Mouse (Mus musculus) heart, postnatal 4 days (tissue): ENCODE measurements around the gene Rnase10. TPM values are rescaled to one million over a fixed set of nuclear protein-coding genes. Genes with fewer than 3 reads are reported as not detected.
"Not testable (repeated sequence)": the region's sequence is repeated elsewhere in the genome, so short reads cannot be mapped to it uniquely, and the experiment has no call there.

ENCODE experiments used
- DNase-seq: peaks from one replicate; pipeline ENCODE4 v3.0.0; 2021
- total RNA-seq, 2 experiments: library from RNA; stranded (reverse); gene quantifications; 2 replicates each; pipeline ENCODE4 v1.2.3; 2021

Rnase10 gene
- total RNA-seq = under 1 TPM in 1 of 2 experiments, not detected in 1; 0.17 TPM

GRCm38 (mm10) chr14:51007152-51007801, at the start of gene Rnase10:
Rnase10 (plus strand) TSS chr14:51007751.
- no peak for DNase-seq

DNA sequence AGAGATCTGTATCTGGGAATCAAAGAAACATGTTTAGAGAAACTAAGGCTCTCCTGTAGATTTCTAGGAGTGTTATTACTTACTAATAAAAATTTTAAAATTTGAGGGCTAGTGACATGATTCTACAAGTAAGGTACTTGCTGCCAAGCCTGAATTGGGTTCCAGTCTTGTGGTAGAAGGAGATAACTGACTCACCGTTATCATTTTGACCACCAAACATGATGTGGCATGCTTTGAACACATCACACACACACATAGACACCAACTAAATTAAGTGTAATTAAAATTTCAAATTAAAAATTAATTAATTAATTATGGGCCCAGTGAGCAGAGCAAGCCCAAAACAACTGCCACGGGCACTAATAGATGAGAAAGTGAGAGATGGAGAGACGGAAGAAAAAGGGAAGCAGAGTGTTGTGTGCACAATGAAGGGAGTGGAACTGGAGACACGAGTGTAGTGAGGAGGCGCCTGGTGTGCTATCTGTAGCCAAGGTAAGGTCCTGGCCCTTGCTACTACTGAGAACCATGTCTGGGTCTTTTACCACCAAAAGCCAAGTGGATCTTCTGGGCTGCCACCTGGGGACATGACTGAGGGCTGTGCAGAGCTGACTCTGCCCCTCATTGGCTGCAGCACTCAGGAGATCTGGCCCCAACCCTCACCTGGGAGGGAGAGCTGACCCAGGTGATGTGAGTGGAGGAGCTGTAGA, 49.1 kb upstream of the Rnase10 start:
- DNase-seq = not testable (repeated sequence)

- DNase-seq = no peak
These were observed 39.2 kb upstream of the Rnase10 start for GRCm38 (mm10) chr14:50968216-50968980.

GRCm38 (mm10) chr14:50969041-50969440, 38.5 kb upstream of the Rnase10 start:
- DNase-seq = no peak

DNA sequence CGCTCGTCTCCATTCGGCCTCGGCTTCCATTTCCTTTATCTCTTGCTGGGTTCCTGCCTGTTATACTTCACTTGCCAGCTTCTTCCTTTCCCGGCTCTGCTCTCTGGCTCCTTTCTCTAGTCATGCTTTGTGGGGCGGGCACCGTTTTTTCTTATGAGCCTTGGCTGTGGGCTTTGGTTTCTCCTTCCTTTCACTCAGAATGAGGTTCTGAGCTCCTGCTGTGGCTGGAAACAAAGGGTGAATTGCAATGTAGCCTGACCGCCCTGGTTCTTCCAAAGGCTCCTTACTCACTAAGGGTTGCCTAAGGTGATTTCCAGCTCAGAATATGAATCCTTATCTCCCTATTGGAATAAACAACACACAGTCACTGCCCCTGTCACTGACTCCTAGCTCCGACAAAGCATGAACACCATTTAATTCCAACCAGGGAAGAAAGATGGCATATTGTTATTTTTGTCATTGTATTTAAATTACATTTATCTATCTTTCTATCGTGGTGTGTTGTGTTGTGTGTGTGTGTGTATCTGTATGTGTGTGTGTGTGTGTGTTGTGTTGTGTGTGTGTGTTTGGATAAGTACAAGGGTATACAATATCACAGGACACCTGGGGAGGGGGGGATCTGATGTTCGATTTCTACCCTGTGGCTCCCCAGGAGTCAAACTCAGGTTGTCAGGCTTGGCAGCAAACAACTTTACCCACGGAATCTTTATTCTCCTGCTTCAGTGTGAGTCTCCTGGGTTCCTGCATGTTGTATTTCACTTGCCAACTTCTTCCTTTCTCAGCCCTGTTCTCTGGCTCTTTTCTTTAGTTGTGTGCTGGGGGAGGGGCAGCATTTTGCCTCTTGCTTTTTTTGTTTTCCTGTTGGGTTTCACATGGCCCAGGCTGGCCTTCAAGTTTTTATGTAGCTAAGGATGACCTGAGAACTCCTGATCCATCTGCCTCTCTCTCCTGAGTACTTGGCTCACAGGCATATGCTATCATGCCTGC, 37.7 kb upstream of the Rnase10 start:
- peak; percentile 11 for DNase-seq

GRCm38 (mm10) chr14:50970822-50971221, 36.7 kb upstream of the Rnase10 start:
- no peak for DNase-seq

GRCm38 (mm10) chr14:50973054-50973453, 34.5 kb upstream of the Rnase10 start:
- DNase-seq = not testable (repeated sequence)

- no peak for DNase-seq
These were observed 33.9 kb upstream of the Rnase10 start for GRCm38 (mm10) chr14:50973700-50974099.

GRCm38 (mm10) chr14:50975001-50975400, 32.5 kb upstream of the Rnase10 start:
- no peak for DNase-seq

- peak; percentile 20 for DNase-seq
These were observed 30.9 kb upstream of the Rnase10 start for GRCm38 (mm10) chr14:50976674-50977073.

DNA sequence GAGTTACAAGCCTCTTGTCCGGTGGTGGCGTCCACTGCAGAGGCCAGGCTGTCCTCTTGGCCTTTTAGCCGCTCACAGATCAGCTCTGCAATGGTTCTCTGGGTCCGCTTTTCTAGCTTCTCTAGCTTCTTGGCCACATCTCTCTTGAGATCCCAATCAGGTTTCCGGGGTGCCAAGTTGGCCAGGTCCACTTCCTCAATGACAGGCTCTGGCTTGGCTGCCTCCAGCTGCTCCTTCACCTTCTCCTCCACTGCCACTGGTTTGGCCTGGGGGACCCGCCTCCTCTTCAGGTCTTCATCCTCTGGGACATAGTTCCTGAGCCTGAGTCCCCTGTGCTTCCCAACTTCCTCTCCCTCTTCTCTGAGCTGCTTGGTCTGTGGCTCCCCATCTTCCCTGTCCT, 29.1 kb upstream of the Rnase10 start:
- DNase-seq = not testable (repeated sequence)

- no peak for DNase-seq
These were observed 27.9 kb upstream of the Rnase10 start for GRCm38 (mm10) chr14:50979631-50980030.

DNA sequence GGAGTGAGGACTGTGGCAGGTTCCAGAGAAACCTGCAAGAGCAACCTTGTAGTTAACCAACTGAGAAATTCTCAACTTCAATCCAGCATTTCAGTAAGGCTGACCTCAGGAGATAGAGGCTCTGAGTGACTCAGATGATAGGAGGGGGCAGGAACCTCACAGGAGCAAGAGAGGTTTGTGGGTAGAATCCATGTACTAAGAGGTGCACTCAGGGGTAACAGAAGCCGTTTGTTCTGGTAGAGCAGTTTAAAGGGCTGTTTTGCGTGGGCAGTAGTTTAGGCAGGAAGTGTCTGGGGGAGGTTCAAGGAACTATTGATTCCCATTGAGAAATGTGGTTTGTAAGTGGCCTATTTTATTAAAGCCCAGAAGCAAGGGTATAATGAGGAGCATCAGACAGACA, 26.3 kb upstream of the Rnase10 start:
- DNase-seq = no peak

GRCm38 (mm10) chr14:50981837-50982236, 25.7 kb upstream of the Rnase10 start:
- no peak for DNase-seq

DNA sequence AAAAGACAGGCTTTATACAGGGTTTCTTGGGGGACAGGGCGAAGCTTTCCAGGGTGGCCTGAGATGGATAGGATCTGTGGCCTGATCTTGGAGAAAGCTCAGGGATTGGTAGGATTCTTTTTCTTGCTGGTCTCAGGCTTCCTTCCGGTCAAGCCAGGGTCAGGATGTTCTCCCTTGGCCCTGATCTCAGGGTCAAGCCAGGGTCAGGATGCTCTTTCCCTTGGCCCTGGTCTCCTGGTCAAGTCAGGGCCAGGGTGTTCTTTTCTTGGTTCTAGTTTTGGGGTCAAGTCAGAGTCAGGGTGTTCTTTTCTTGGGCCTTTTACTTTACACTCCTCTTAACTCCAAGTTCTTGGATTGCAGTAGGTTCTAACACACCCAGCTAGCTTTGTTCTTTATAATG, 19.9 kb upstream of the Rnase10 start:
- DNase-seq = no peak

GRCm38 (mm10) chr14:50991037-50991436, 16.5 kb upstream of the Rnase10 start:
- no peak for DNase-seq

DNA sequence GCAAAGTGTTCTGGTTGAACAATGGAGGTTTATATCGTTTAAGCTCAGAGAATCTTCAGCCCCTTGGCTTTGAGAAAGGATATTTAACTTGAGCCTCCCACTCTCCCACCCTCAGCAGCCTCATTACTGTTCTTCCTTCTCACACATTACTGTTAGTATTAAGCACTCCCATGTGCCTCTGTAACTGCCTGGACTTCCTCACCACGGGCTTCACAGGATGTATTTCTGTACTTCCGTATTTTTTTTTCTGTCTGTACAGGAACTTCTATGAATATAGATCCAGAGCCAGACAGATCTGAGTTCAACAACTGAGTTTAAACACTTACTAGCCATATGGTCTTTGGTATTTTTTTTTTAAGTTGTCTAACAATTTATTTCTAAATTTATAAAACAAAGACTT, 10.5 kb upstream of the Rnase10 start:
- DNase-seq = no peak

- DNase-seq = no peak
These were observed 9.4 kb upstream of the Rnase10 start for GRCm38 (mm10) chr14:50997999-50998666.

GRCm38 (mm10) chr14:51007914-51008713, 563 bp downstream of the Rnase10 start:
- peak; percentile 74 for DNase-seq

- DNase-seq = no peak
These were observed 1.2 kb downstream of the Rnase10 start for GRCm38 (mm10) chr14:51008781-51009180.

DNA sequence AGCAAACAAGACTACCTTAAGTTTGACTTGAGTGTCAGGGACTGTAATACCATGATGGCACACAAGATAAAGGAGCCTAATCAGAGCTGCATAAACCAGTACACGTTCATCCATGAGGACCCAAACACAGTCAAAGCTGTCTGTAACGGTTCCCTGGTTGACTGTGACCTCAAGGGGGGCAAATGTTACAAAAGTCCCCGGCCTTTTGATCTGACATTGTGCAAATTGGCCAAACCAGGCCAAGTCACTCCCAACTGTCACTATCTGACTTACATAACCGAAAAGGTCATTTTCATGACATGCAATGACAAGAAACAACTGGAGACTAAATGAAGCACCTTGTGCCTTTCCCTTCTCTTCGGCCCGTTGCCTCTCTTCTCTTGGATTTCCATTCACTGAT, 2.0 kb downstream of the Rnase10 start:
- no peak for DNase-seq
